Mouse (Mus musculus): ENCODE data around the gene Pde6b. TPM values are rescaled to one million over a fixed set of nuclear protein-coding genes. Genes with fewer than 3 reads are reported as not detected.

Pde6b gene
- total and polyA plus RNA-seq, 3 experiments = not detected

- DNase-seq = no peak
- no peaks in the 10 kb centered on the region; the same call in 1 of the 2 replicates for H3K27me3 ChIP-seq (ENCODE audit: control insufficient read depth, insufficient read depth, low read length)
- H3K27ac ChIP-seq = no peak overlapping the region
- H3K4me1 ChIP-seq (ENCODE audit: control insufficient read depth, insufficient read depth, low read length) = no peaks in the 10 kb centered on the region
- WGBS = 45% methylated on average over 4 of the region's 4 CpGs
- H3K79me2 ChIP-seq (replicated peaks; ENCODE audit: control insufficient read depth, insufficient read depth, low read length) = no peaks in the 10 kb centered on the region
- no peak overlapping the region for H3K4me3 ChIP-seq
- H3K36me3 ChIP-seq (ENCODE audit: control insufficient read depth, insufficient read depth, low read length) = no peaks in the 10 kb centered on the region
- TF ChIP-seq EP300 (IDR thresholded peaks at IDR 0.05; ENCODE audit: insufficient read depth, low read depth, low read length) = no peak
- no peak for TF ChIP-seq POLR2A (IDR thresholded peaks at IDR 0.05; ENCODE audit: insufficient read depth, low read depth, low read length)
- TF ChIP-seq CTCF (IDR thresholded peaks at IDR 0.05) = no peak
- no peak overlapping the region for H3K9ac ChIP-seq (ENCODE audit: low read depth, low read length)
- intact Hi-C loops (cut with DNase I) = no loop called here
Observed at GRCm38 (mm10) chr5:108378346-108378745, 9.8 kb upstream of the Pde6b start.

GRCm38 (mm10) chr5:108385632-108386031, 2.6 kb upstream of the Pde6b start:
- Histone ChIP-seq H3K27ac (no peak overlapping the region), H3K4me3 (no peak overlapping the region), H3K36me3 (ENCODE audit: control insufficient read depth, insufficient read depth, low read length) (no peaks in the 10 kb centered on the region), H3K4me1 (ENCODE audit: control insufficient read depth, insufficient read depth, low read length) (no peaks in the 10 kb centered on the region), H3K9ac (ENCODE audit: low read depth, low read length) (no peak overlapping the region), H3K79me2 (replicated peaks; ENCODE audit: control insufficient read depth, insufficient read depth, low read length) (no peaks in the 10 kb centered on the region), H3K27me3 (ENCODE audit: control insufficient read depth, insufficient read depth, low read length) (no peaks in the 10 kb centered on the region)
- no peak for TF ChIP-seq CTCF (IDR thresholded peaks at IDR 0.05)
- no peak for TF ChIP-seq EP300 (IDR thresholded peaks at IDR 0.05; ENCODE audit: insufficient read depth, low read depth, low read length)
- TF ChIP-seq POLR2A (IDR thresholded peaks at IDR 0.05; ENCODE audit: insufficient read depth, low read depth, low read length) = no peak
- 61% methylated on average over 2 of the region's 2 CpGs for WGBS
- intact Hi-C loops (cut with DNase I) = no loop called here
- DNase-seq = no peak

- no peak for TF ChIP-seq POLR2A (IDR thresholded peaks at IDR 0.05; ENCODE audit: insufficient read depth, low read depth, low read length)
- TF ChIP-seq CTCF (IDR thresholded peaks at IDR 0.05) = no peak
- no peak for TF ChIP-seq EP300 (IDR thresholded peaks at IDR 0.05; ENCODE audit: insufficient read depth, low read depth, low read length)
- Histone ChIP-seq H3K79me2 (replicated peaks; ENCODE audit: control insufficient read depth, insufficient read depth, low read length) (no peaks in the 10 kb centered on the region), H3K9ac (ENCODE audit: low read depth, low read length) (no peak overlapping the region), H3K36me3 (ENCODE audit: control insufficient read depth, insufficient read depth, low read length) (no peaks in the 10 kb centered on the region), H3K27me3 (ENCODE audit: control insufficient read depth, insufficient read depth, low read length) (no peaks in the 10 kb centered on the region), H3K4me3 (no peak overlapping the region), H3K27ac (no peak overlapping the region), H3K4me1 (ENCODE audit: control insufficient read depth, insufficient read depth, low read length) (no peaks in the 10 kb centered on the region)
- 60% methylated on average over 4 of the region's 4 CpGs for WGBS
- intact Hi-C loops (cut with DNase I) = no loop called here
- no peak for DNase-seq
Observed at GRCm38 (mm10) chr5:108386449-108386848, 1.7 kb upstream of the Pde6b start.

GRCm38 (mm10) chr5:108389744-108390143, 1.6 kb downstream of the Pde6b start:
- Histone ChIP-seq H3K4me3 (no peak overlapping the region), H3K36me3 (ENCODE audit: control insufficient read depth, insufficient read depth, low read length) (no peaks in the 10 kb centered on the region), H3K27ac (no peak overlapping the region), H3K4me1 (ENCODE audit: control insufficient read depth, insufficient read depth, low read length) (no peaks in the 10 kb centered on the region), H3K79me2 (replicated peaks; ENCODE audit: control insufficient read depth, insufficient read depth, low read length) (no peaks in the 10 kb centered on the region), H3K9ac (ENCODE audit: low read depth, low read length) (no peak overlapping the region), H3K27me3 (ENCODE audit: control insufficient read depth, insufficient read depth, low read length) (no peaks in the 10 kb centered on the region)
- 62% methylated on average over 3 of the region's 3 CpGs for WGBS
- no peak for TF ChIP-seq POLR2A (IDR thresholded peaks at IDR 0.05; ENCODE audit: insufficient read depth, low read depth, low read length)
- TF ChIP-seq CTCF (IDR thresholded peaks at IDR 0.05) = no peak
- no peak for TF ChIP-seq EP300 (IDR thresholded peaks at IDR 0.05; ENCODE audit: insufficient read depth, low read depth, low read length)
- intact Hi-C loops (cut with DNase I) = no loop called here
- DNase-seq = no peak

- Histone ChIP-seq H3K27me3 (ENCODE audit: control insufficient read depth, insufficient read depth, low read length) (no peaks in the 10 kb centered on the region; the same call in 1 of the 2 replicates), H3K4me1 (ENCODE audit: control insufficient read depth, insufficient read depth, low read length) (no peaks in the 10 kb centered on the region), H3K79me2 (replicated peaks; ENCODE audit: control insufficient read depth, insufficient read depth, low read length) (no peaks in the 10 kb centered on the region), H3K9ac (ENCODE audit: low read depth, low read length) (no peak overlapping the region), H3K36me3 (ENCODE audit: control insufficient read depth, insufficient read depth, low read length) (no peaks in the 10 kb centered on the region), H3K27ac (no peak overlapping the region), H3K4me3 (no peak overlapping the region)
- TF ChIP-seq POLR2A (IDR thresholded peaks at IDR 0.05; ENCODE audit: insufficient read depth, low read depth, low read length) = no peak
- TF ChIP-seq CTCF (IDR thresholded peaks at IDR 0.05) = no peak
- no peak for TF ChIP-seq EP300 (IDR thresholded peaks at IDR 0.05; ENCODE audit: insufficient read depth, low read depth, low read length)
- intact Hi-C loops (cut with DNase I) = no loop called here
- DNase-seq = no peak
- WGBS = 57% methylated on average over 4 of the region's 4 CpGs
Observed at GRCm38 (mm10) chr5:108403453-108403852, 15.3 kb downstream of the Pde6b start.

- Histone ChIP-seq H3K27me3 (ENCODE audit: control insufficient read depth, insufficient read depth, low read length) (no peaks in the 10 kb centered on the region; the same call in 1 of the 2 replicates), H3K36me3 (ENCODE audit: control insufficient read depth, insufficient read depth, low read length) (no peaks in the 10 kb centered on the region), H3K4me3 (no peak overlapping the region), H3K4me1 (ENCODE audit: control insufficient read depth, insufficient read depth, low read length) (no peaks in the 10 kb centered on the region), H3K9ac (ENCODE audit: low read depth, low read length) (no peak overlapping the region), H3K79me2 (replicated peaks; ENCODE audit: control insufficient read depth, insufficient read depth, low read length) (no peaks in the 10 kb centered on the region), H3K27ac (no peak overlapping the region)
- TF ChIP-seq EP300 (IDR thresholded peaks at IDR 0.05; ENCODE audit: insufficient read depth, low read depth, low read length) (no peak), POLR2A (IDR thresholded peaks at IDR 0.05; ENCODE audit: insufficient read depth, low read depth, low read length) (no peak), CTCF (IDR thresholded peaks at IDR 0.05) (no peak)
- intact Hi-C loops (cut with DNase I) = no loop called here
- DNase-seq = no peak
- WGBS = 36% methylated on average over 1 of the region's 1 CpGs
Observed at GRCm38 (mm10) chr5:108405460-108405859, 17.3 kb downstream of the Pde6b start.
